Mouse (Mus musculus): ENCODE measurements at regions not wholly inside any gene's neighbourhood (a gene's known extent, or its start where the extent isn't known, plus 50 kb on each side); places are given as distances from the start of the nearest gene placed in this dataset.

GRCm38 (mm10) chr8:115496016-115496415, 211.6 kb downstream of the Maf start:
- intact Hi-C loops (cut with DNase I; ENCODE audit: low total_unique reads): no loop called here

GRCm38 (mm10) chr8:115494353-115494752, 213.2 kb downstream of the Maf start:
- intact Hi-C loops (cut with DNase I; ENCODE audit: low total_unique reads): no loop called here
- no peak for DNase-seq

More at GRCm38 (mm10) chr8:115496016-115496415, 211.6 kb downstream of the Maf start:
- DNase-seq: no peak

- no peak for DNase-seq
- intact Hi-C loops (cut with DNase I; ENCODE audit: low total_unique reads): no loop called here
These were observed 220.7 kb downstream of the Maf start for GRCm38 (mm10) chr8:115486904-115487303.

- intact Hi-C loops (cut with DNase I; ENCODE audit: low total_unique reads): no loop called here
- DNase-seq: no peak
These were observed 226.5 kb downstream of the Maf start for GRCm38 (mm10) chr8:115481136-115481535.

- DNase-seq: peak; percentile 27
These were observed 229.1 kb downstream of the Maf start for GRCm38 (mm10) chr8:115478406-115479060.

GRCm38 (mm10) chr8:115476071-115476470, 231.5 kb downstream of the Maf start:
- peak; percentile 24 for DNase-seq
- intact Hi-C loops (cut with DNase I; ENCODE audit: low total_unique reads): no loop called here

More at GRCm38 (mm10) chr8:115478406-115479060, 229.1 kb downstream of the Maf start:
- intact Hi-C loops (cut with DNase I; ENCODE audit: low total_unique reads): no loop called here

- DNase-seq: no peak
- intact Hi-C loops (cut with DNase I; ENCODE audit: low total_unique reads): no loop called here
These were observed 232.4 kb downstream of the Maf start for GRCm38 (mm10) chr8:115475156-115475555.

- intact Hi-C loops (cut with DNase I; ENCODE audit: low total_unique reads): no loop called here
- DNase-seq: no peak
These were observed 233.6 kb downstream of the Maf start for GRCm38 (mm10) chr8:115473974-115474373.

- intact Hi-C loops (cut with DNase I; ENCODE audit: low total_unique reads): no loop called here
- peak; percentile 16 for DNase-seq
These were observed 241.0 kb downstream of the Maf start for GRCm38 (mm10) chr8:115466553-115466952.

- DNase-seq: no peak
- intact Hi-C loops (cut with DNase I; ENCODE audit: low total_unique reads): no loop called here
These were observed 241.5 kb downstream of the Maf start for GRCm38 (mm10) chr8:115466122-115466521.

- intact Hi-C loops (cut with DNase I; ENCODE audit: low total_unique reads): no loop called here
- no peak for DNase-seq
These were observed 244.9 kb downstream of the Maf start for GRCm38 (mm10) chr8:115462657-115463056.

- DNase-seq: no peak
- intact Hi-C loops (cut with DNase I; ENCODE audit: low total_unique reads): no loop called here
These were observed 249.5 kb downstream of the Maf start for GRCm38 (mm10) chr8:115458119-115458518.

GRCm38 (mm10) chr8:115450789-115451188, 256.8 kb downstream of the Maf start:
- no peak for DNase-seq
- intact Hi-C loops (cut with DNase I; ENCODE audit: low total_unique reads): no loop called here

GRCm38 (mm10) chr8:115448367-115448766, 259.2 kb downstream of the Maf start:
- DNase-seq: no peak
- intact Hi-C loops (cut with DNase I; ENCODE audit: low total_unique reads): no loop called here

- intact Hi-C loops (cut with DNase I; ENCODE audit: low total_unique reads): no loop called here
- no peak for DNase-seq
These were observed 263.1 kb downstream of the Maf start for GRCm38 (mm10) chr8:115444519-115444918.

GRCm38 (mm10) chr8:115441943-115442550, 265.5 kb downstream of the Maf start:
- intact Hi-C loops (cut with DNase I; ENCODE audit: low total_unique reads): no loop called here
- DNase-seq: no peak

- no peak for DNase-seq
- intact Hi-C loops (cut with DNase I; ENCODE audit: low total_unique reads): no loop called here
These were observed 266.3 kb downstream of the Maf start for GRCm38 (mm10) chr8:115441323-115441722.

GRCm38 (mm10) chr8:115440151-115440550, 267.4 kb downstream of the Maf start:
- DNase-seq: peak; percentile 12

GRCm38 (mm10) chr8:115439512-115439911, 268.1 kb downstream of the Maf start:
- intact Hi-C loops (cut with DNase I; ENCODE audit: low total_unique reads): no loop called here
- no peak for DNase-seq

More at GRCm38 (mm10) chr8:115440151-115440550, 267.4 kb downstream of the Maf start:
- intact Hi-C loops (cut with DNase I; ENCODE audit: low total_unique reads): no loop called here

- DNase-seq: no peak
- intact Hi-C loops (cut with DNase I; ENCODE audit: low total_unique reads): no loop called here
These were observed 269.6 kb downstream of the Maf start for GRCm38 (mm10) chr8:115437956-115438355.

GRCm38 (mm10) chr8:115436356-115436721, 271.3 kb downstream of the Maf start:
- intact Hi-C loops (cut with DNase I; ENCODE audit: low total_unique reads): no loop called here
- no peak for DNase-seq
